15 mouse cellular contexts compared by ENCODE assay signal in the genomic region with DNA sequence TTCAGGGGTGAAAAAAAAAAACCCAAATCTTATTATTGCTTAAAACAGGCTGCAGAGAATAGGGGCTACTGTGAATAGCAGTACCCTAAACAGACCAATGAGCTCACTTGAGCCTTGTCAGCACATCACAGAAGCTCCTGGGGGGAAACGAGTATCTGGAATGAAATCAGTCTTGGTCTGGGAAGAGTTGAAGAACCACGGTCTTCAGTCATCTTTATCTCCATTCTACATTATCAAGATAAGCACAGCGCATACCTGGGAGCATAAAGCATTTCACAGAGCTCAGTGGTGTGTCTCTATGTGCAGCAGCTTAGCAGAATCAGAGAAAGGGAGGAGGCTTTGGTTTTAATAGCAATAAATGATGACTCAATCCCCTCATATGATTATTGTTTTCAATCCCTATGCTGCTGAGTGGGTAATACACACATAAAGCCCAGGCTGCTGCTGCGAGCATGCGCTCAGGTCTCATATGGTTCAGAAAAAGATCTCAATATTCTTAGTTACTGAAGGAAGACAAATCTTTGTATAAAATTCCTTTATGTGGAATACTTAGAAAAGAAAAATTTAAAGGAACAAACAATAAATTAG.
DNase-seq lines count a peak whose midpoint lies in the region; ATAC-seq and TF ChIP-seq lines count a peak whose summit lies in the region.
"Had no signal": no experiment of that assay in that cellular context is flagged by ENCODE, and none has a peak within 500 bp of the region (broad histone marks: within the 10 kb centered on the region; RNA-seq: fewer than 3 reads in every experiment).

No protein-coding gene starts in this region.

- peaks cover 0 to 21% of the 10 kb centered on the region in 2 experiments; a peak in 2 of 4 replicates for H3K36me3 ChIP-seq in MEL (ENCODE audit: control insufficient read depth in 1 of 2, insufficient read depth in 2 of 2, low read length in 2 of 2)
- no peaks in the 10 kb centered on the region for H3K36me3 ChIP-seq in forebrain, postnatal 0 days (ENCODE audit: insufficient read depth)
- H3K36me3 ChIP-seq: heart, embryonic 12.5 days; limb, embryonic 13.5 days had no signal

- H3K4me1 ChIP-seq in MEL (ENCODE audit: control insufficient read depth in 1 of 2, insufficient read depth in 2 of 2, low read length in 2 of 2) = peaks cover 10 to 17% of the 10 kb centered on the region in 2 experiments
- peaks cover 17% of the 10 kb centered on the region; the same call in 1 of the 2 replicates for H3K4me1 ChIP-seq in forebrain, postnatal 0 days (ENCODE audit: insufficient read depth)

- ATAC-seq in forebrain, postnatal 0 days = peak; percentile 42
- ATAC-seq in megakaryocyte-erythroid progenitor cell, adult 5-6 weeks (replicated peaks; ENCODE audit: low FRiP score, low TSS enrichment, poor library complexity, severe bottlenecking) = 0 out of 2 replicates have a peak, but pooled peaks have one; percentile 22
- ATAC-seq: liver, postnatal 0 days had no signal

- 40% methylated on average over 5 of the region's 5 CpGs for WGBS in forebrain, postnatal 0 days

- DNase-seq in cerebellum, postnatal 10 days = peak; percentile 51 to 60
- DNase-seq in cerebellum, adult 9-11 months = no peak
- DNase-seq in MEL (ENCODE audit: low read depth, low spot score) = no peak
- no peak for DNase-seq in forebrain, postnatal 0 days
- DNase-seq in urinary bladder, postnatal 36 days (ENCODE audit: low spot score in 2 of 2) = no peak
- no peak for DNase-seq in ovary, postnatal 14 days (ENCODE audit: low spot score)
- DNase-seq in ovary, postnatal 10 days (ENCODE audit: low spot score) = no peak
- DNase-seq: kidney, postnatal 10 days; liver, postnatal 0 days; lung, postnatal 4 days; right cerebral cortex, postnatal 14 days; thymus, postnatal 25 days had no signal

- H3K4me2 ChIP-seq in forebrain, postnatal 0 days (ENCODE audit: low read depth) = no peak overlapping the region
- H3K4me2 ChIP-seq: heart, embryonic 12.5 days; limb, embryonic 13.5 days had no signal

- no peak for TF ChIP-seq EP300 in MEL (IDR thresholded peaks at IDR 0.05; ENCODE audit: low read depth in 1 of 2, low read length in 2 of 2)

- H3K9me3 ChIP-seq in MEL (replicated peaks; ENCODE audit: insufficient read depth, low read length) = no peaks in the 10 kb centered on the region
- H3K9me3 ChIP-seq in forebrain, postnatal 0 days (ENCODE audit: low read length) = no peaks in the 10 kb centered on the region
- H3K9me3 ChIP-seq: heart, embryonic 12.5 days; limb, embryonic 13.5 days had no signal

- no peak for TF ChIP-seq POLR2A in MEL (IDR thresholded peaks at IDR 0.05; ENCODE audit: control insufficient read depth in 1 of 2, insufficient read depth in 1 of 2, low read depth in 1 of 2, low read length in 2 of 2, poor library complexity in 1 of 2)

- no peak for TF ChIP-seq CTCF in MEL (IDR thresholded peaks at IDR 0.05 in 2 of 3, conservative IDR thresholded peaks at IDR 0.05 in 1 of 3; ENCODE audit: control insufficient read depth in 1 of 3, insufficient read depth in 1 of 3, low read depth in 2 of 3, low read length in 3 of 3, poor library complexity in 1 of 3, severe bottlenecking in 1 of 3)
- TF ChIP-seq CTCF in forebrain, postnatal 0 days (IDR thresholded peaks at IDR 0.05; ENCODE audit: low read depth) = no peak

- H3K4me3 ChIP-seq in MEL (ENCODE audit: control insufficient read depth in 1 of 2, insufficient read depth in 1 of 2, low read depth in 2 of 2, low read length in 2 of 2) = no peak overlapping the region
- no peak overlapping the region for H3K4me3 ChIP-seq in forebrain, postnatal 0 days (ENCODE audit: low read depth, low read length)
- H3K4me3 ChIP-seq: heart, embryonic 12.5 days; limb, embryonic 13.5 days had no signal

- no peaks in the 10 kb centered on the region for H3K79me2 ChIP-seq in MEL (ENCODE audit: control insufficient read depth, insufficient read depth, low read length, poor library complexity)

- H3K27me3 ChIP-seq in MEL (ENCODE audit: control insufficient read depth in 1 of 2, insufficient read depth in 2 of 2, low read length in 2 of 2) = no peaks in the 10 kb centered on the region
- no peaks in the 10 kb centered on the region for H3K27me3 ChIP-seq in forebrain, postnatal 0 days (ENCODE audit: insufficient read depth, low read length)
- H3K27me3 ChIP-seq: heart, embryonic 12.5 days; limb, embryonic 13.5 days had no signal

- no peak overlapping the region for H3K9ac ChIP-seq in MEL (ENCODE audit: control insufficient read depth, low read depth, low read length, poor library complexity, severe bottlenecking)
- H3K9ac ChIP-seq in forebrain, postnatal 0 days = no peak overlapping the region; the same call in 1 of the 2 replicates
- H3K9ac ChIP-seq: heart, embryonic 12.5 days; limb, embryonic 13.5 days; liver, postnatal 0 days had no signal

- TF ChIP-seq RAD21 in MEL (IDR thresholded peaks at IDR 0.05; ENCODE audit: low read depth, low read length) = no peak

- no peak overlapping the region for H3K27ac ChIP-seq in MEL (ENCODE audit: control insufficient read depth, low read depth, low read length)
- H3K27ac ChIP-seq in forebrain, postnatal 0 days (ENCODE audit: low read depth, low read length) = peak overlapping the region; percentile 37
- H3K27ac ChIP-seq: limb, embryonic 13.5 days had no signal

TF ChIP-seq in MEL, 35 proteins besides CTCF, POLR2A, EP300 and RAD21:
- TF ChIP-seq SMC3 (IDR thresholded peaks at IDR 0.05; ENCODE audit: low read depth, low read length) (no peak), MAZ (IDR thresholded peaks at IDR 0.05; ENCODE audit: low read depth, low read length) (no peak), UBTF (IDR thresholded peaks at IDR 0.05; ENCODE audit: borderline replicate concordance, insufficient read depth, low read depth, low read length) (no peak), CHD2 (IDR thresholded peaks at IDR 0.05; ENCODE audit: low read length) (no peak), GATA1 (IDR thresholded peaks at IDR 0.05; ENCODE audit: low read depth, low read length) (peak; percentile 20; the same call in 1 of the 2 replicates), MAFK (IDR thresholded peaks at IDR 0.05; ENCODE audit: borderline replicate concordance, low read depth, low read length) (no peak), SIN3A (IDR thresholded peaks at IDR 0.05; ENCODE audit: low read length) (no peak)

Comparison
In these comparisons a context has a peak if more than half of its experiments do, and no peak if none do; other contexts are left out.
1. DNase-seq: peak in cerebellum, postnatal 10 days (2 of 2); none in cerebellum, adult 9-11 months (single experiment), MEL (single experiment), forebrain, postnatal 0 days (single experiment), urinary bladder, postnatal 36 days (0 of 2), ovary, postnatal 14 days (single experiment) and ovary, postnatal 10 days (single experiment).